Mouse (Mus musculus) kidney, postnatal 0 days (tissue): ENCODE measurements around the gene Usp11. TPM values are rescaled to one million over a fixed set of nuclear protein-coding genes. Genes with fewer than 3 reads are reported as not detected.
"Not testable (repeated sequence)": the region's sequence is repeated elsewhere in the genome, so short reads cannot be mapped to it uniquely, and the experiment has no call there.

Experiments used
- ATAC-seq: fragments of 200-750 bp; cut with Nextera tagmentation; replicated peaks from 2 replicates; pipeline ENCODE4 v1.8.0; 2017; ENCODE audit warnings: low read depth, moderate number of reproducible peaks, moderate TSS enrichment, moderate library complexity; ENCODE audit not compliant: low FRiP score
- DNase-seq: peaks from one replicate; pipeline ENCODE4 v3.0.0-alpha.2; 2016; ENCODE audit warnings: low spot score
- H3K27ac ChIP-seq: fragments of 300-500 bp; sonication (generic); 2 replicates; pipeline ENCODE4 v1.5.1; 2014; ENCODE audit warnings: mild to moderate bottlenecking
- H3K27me3 ChIP-seq: fragments of 300-500 bp; sonication (generic); 2 replicates; pipeline ENCODE4 v1.6.1; 2014; ENCODE audit warnings: low read length, mixed read lengths; ENCODE audit not compliant: insufficient read depth
- H3K36me3 ChIP-seq: fragments of 300-500 bp; sonication (generic); 2 replicates; pipeline ENCODE4 v1.6.1; 2014; ENCODE audit warnings: low read length, mixed read lengths; ENCODE audit not compliant: insufficient read depth
- H3K4me1 ChIP-seq: fragments of 300-500 bp; sonication (generic); replicated peaks from 2 replicates; pipeline ENCODE4 v1.6.1; 2014; ENCODE audit warnings: antibody characterized with exemption, low read length, mixed read lengths; ENCODE audit not compliant: insufficient read depth
- H3K4me2 ChIP-seq: fragments of 300-500 bp; sonication (generic); 2 replicates; pipeline ENCODE4 v1.6.1; 2014; ENCODE audit warnings: mild to moderate bottlenecking, low read length, moderate library complexity, mixed read lengths
- H3K4me3 ChIP-seq: fragments of 300-500 bp; sonication (generic); replicated peaks from 2 replicates; pipeline ENCODE4 v1.5.1; 2014; ENCODE audit warnings: low read depth, low read length
- H3K9ac ChIP-seq: fragments of 300-500 bp; sonication (generic); 2 replicates; pipeline ENCODE4 v1.6.1; 2014; ENCODE audit warnings: low read depth, low read length
- H3K9me3 ChIP-seq: fragments of 300-500 bp; sonication (generic); replicated peaks from 2 replicates; pipeline ENCODE4 v1.6.1; 2016; ENCODE audit warnings: low read length, inconsistent platforms, mixed read lengths
- CTCF ChIP-seq: IDR thresholded peaks from 2 replicates; pipeline ENCODE4 v1.5.1; 2016; ENCODE audit warnings: antibody characterized with exemption, low read depth, mild to moderate bottlenecking, moderate library complexity
- WGBS: fragments of 180-500 bp; shearing (Covaris S2); extraction: QIAGEN DNeasy Blood & Tissue Kit; methylation state at CpG from one replicate; pipeline ENCODE4 v1.1.7; 2014; 5-methylcytosine and 5-hydroxymethylcytosine counted together
- polyA plus RNA-seq: library from polyadenylated mRNA; unstranded; fragments of >200 nt; fragmentation: Nextera tagmentation; extraction: Ambion mirVana; gene quantifications from 2 replicates; pipeline ENCODE4 v1.2.1, GENCODE M21; 2015

Usp11 gene
- polyA plus RNA-seq, 1 experiment from 2014 or later, result 16.4 TPM

DNA sequence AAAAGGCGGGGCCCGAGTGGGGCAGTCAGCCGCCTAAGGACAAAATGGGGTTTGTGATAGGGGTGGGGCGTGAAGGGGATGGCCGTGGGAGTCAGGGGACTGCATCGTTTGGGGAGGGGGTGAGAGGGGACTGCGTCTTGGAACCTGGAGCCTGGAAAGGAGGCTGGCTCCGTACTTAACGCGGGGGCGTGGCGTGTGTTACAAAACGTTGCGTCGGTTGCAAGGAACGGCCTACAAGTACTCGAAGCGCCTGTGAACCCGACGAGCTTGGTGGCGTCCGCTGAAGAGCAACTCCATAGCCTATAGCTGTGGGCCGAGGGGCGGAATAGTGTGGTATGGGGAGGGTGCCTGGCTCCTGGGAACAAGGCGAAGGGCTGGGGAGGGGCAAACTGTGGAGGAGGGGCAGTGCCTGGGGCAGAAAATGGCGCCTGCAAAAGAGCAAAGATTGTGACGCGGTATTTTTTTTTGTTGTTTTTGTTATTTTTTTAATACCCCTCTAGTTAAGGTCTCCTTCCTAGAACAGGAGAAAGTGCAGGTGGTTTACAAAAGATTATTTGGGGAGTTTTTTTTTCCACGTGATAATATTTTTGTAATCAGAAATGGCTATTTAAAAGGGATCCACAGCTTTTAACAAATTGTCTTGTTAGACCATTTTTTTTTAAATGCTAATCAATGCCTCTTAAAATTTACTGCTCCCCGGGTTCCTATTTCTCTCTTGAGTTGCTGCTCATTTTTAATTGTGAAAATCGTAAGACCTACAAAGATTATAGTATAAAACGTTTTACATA is 783 bp downstream of the Usp11 start:
- peak overlapping the region; percentile 58 for H3K4me2 ChIP-seq
- DNase-seq (peak; percentile 91), ATAC-seq (peak; percentile 97)
- no peaks in the 10 kb centered on the region for H3K36me3 ChIP-seq
- peak overlapping the region; percentile 93 for H3K27ac ChIP-seq
- no peaks in the 10 kb centered on the region for H3K27me3 ChIP-seq
- H3K4me3 ChIP-seq, result peak overlapping the region; percentile 53
- no peaks in the 10 kb centered on the region for H3K4me1 ChIP-seq
- no peak for TF ChIP-seq CTCF
- H3K9me3 ChIP-seq, result no peaks in the 10 kb centered on the region
- WGBS, result 20% methylated on average over 32 of the region's 32 CpGs
- peak overlapping the region; percentile 72 for H3K9ac ChIP-seq

DNA sequence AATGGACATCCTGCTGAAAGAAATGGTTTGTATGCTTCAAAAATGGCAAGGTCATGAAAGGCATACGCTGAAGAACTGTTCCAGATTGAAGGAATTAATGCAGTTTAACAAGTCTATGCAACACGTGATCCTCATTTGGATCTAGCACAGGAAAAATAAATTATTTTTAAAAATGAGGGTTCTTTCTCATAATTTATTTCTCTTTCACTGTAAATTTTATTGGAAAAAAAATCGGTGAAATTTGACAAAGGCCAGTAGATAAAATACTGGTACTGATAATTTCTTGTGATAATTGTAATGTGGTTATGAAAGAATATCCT is 1.3 kb downstream of the Usp11 start:
- H3K27ac ChIP-seq, result no peak overlapping the region
- no peak for TF ChIP-seq CTCF
- ATAC-seq, result no peak
- no peaks in the 10 kb centered on the region for H3K4me1 ChIP-seq
- peak overlapping the region; percentile 58 for H3K4me2 ChIP-seq
- no peaks in the 10 kb centered on the region for H3K27me3 ChIP-seq
- 28% methylated on average over 3 of the region's 3 CpGs for WGBS
- H3K36me3 ChIP-seq, result no peaks in the 10 kb centered on the region
- H3K4me3 ChIP-seq, result peak overlapping the region; percentile 53
- DNase-seq, result no peak
- H3K9me3 ChIP-seq, result no peaks in the 10 kb centered on the region
- H3K9ac ChIP-seq, result no peak overlapping the region

GRCm38 (mm10) chrX:20728681-20729080 is 25.0 kb downstream of the Usp11 start:
- Histone ChIP-seq H3K4me3 (no peak overlapping the region), H3K9me3 (no peaks in the 10 kb centered on the region), H3K4me1 (no peaks in the 10 kb centered on the region), H3K36me3 (no peaks in the 10 kb centered on the region), H3K27ac (no peak overlapping the region), H3K9ac (no peak overlapping the region), H3K27me3 (no peaks in the 10 kb centered on the region), H3K4me2 (no peak overlapping the region)
- ATAC-seq (no peak), DNase-seq (no peak)
- 75% methylated on average over 5 of the region's 5 CpGs for WGBS
- TF ChIP-seq CTCF, result no peak

DNA sequence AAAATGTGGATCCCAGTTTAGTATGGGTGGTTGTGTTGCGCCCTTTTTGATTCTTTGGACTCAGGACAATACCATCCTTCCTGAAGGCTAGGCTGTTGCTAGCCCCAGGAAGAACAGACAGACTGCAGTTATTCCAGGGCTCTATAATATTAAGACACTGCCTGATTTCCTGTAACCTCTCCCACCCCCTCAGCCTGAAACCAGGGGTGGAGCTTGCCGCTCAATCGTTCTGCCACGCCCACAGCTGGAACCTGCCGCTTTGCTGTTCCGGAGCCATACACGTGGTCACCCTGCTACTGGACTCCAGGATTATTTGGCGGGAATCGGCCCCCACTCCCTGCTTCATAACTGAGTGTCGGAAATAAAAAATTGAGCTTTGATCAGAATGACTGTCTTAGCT is 26.3 kb downstream of the Usp11 start:
- not testable (repeated sequence) for H3K27me3 ChIP-seq, H3K4me3 ChIP-seq, H3K36me3 ChIP-seq, H3K27ac ChIP-seq, ATAC-seq, H3K4me1 ChIP-seq, H3K9me3 ChIP-seq, H3K9ac ChIP-seq, H3K4me2 ChIP-seq, DNase-seq
- 40% methylated on average over 10 of the region's 10 CpGs for WGBS

GRCm38 (mm10) chrX:20736479-20736878 is 32.8 kb downstream of the Usp11 start:
- no peaks in the 10 kb centered on the region for H3K4me1 ChIP-seq
- no peak overlapping the region for H3K4me2 ChIP-seq
- no peaks in the 10 kb centered on the region for H3K9me3 ChIP-seq
- DNase-seq, result no peak
- H3K36me3 ChIP-seq, result no peaks in the 10 kb centered on the region
- no peaks in the 10 kb centered on the region for H3K27me3 ChIP-seq
- no peak overlapping the region for H3K27ac ChIP-seq
- H3K9ac ChIP-seq, result no peak overlapping the region
- no peak for TF ChIP-seq CTCF
- H3K4me3 ChIP-seq, result no peak overlapping the region
- no peak for ATAC-seq
- 86% methylated on average over 4 of the region's 4 CpGs for WGBS

DNA sequence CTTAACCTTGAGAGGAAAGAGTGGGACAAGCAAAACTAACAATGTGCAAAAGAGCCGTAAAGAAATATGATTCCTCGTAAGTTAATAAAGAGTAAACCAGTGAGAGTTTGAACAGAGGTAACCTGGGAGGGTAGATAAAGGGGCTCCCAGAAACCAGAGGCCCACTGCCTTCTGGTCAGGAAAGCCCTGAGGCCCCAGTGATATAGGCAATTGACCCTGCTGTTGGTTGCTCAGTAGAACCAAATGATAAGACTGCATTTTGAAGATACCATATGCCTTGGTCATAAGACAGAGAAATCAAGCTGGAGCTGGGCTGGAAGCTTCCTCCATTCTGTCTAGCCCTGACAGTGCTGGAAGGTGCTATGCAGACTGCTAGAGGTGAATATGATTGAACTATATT is 45.1 kb downstream of the Usp11 start:
- H3K4me1 ChIP-seq, result no peaks in the 10 kb centered on the region
- no peaks in the 10 kb centered on the region for H3K27me3 ChIP-seq
- no peak for ATAC-seq
- H3K4me3 ChIP-seq, result no peak overlapping the region
- no peak overlapping the region for H3K4me2 ChIP-seq
- DNase-seq, result no peak
- H3K27ac ChIP-seq, result no peak overlapping the region
- no peaks in the 10 kb centered on the region for H3K9me3 ChIP-seq
- no peaks in the 10 kb centered on the region for H3K36me3 ChIP-seq
- 77% methylated on average over 2 of the region's 2 CpGs for WGBS
- no peak for TF ChIP-seq CTCF
- no peak overlapping the region for H3K9ac ChIP-seq

GRCm38 (mm10) chrX:20761201-20761600 is 57.5 kb downstream of the Usp11 start:
- WGBS, result 75% methylated on average over 4 of the region's 4 CpGs
- Histone ChIP-seq H3K9ac (no peak overlapping the region), H3K9me3 (no peaks in the 10 kb centered on the region), H3K36me3 (no peaks in the 10 kb centered on the region), H3K27me3 (no peaks in the 10 kb centered on the region), H3K27ac (no peak overlapping the region), H3K4me1 (no peaks in the 10 kb centered on the region), H3K4me2 (no peak overlapping the region), H3K4me3 (no peak overlapping the region)
- DNase-seq (no peak), ATAC-seq (no peak)
- TF ChIP-seq CTCF, result no peak

Other genes starting within 250 kb of the Usp11 start
- 14.7 and 16.8 TPM in 2 replicates for gene Rgn, start 154.1 kb upstream of the Usp11 start, polyA plus RNA-seq
- gene Rbm10, start 86.4 kb upstream of the Usp11 start, polyA plus RNA-seq, result 37.3 and 41.0 TPM in 2 replicates
- gene Ndufb11, start 86.3 kb upstream of the Usp11 start, polyA plus RNA-seq, result 451 and 489 TPM in 2 replicates
- 119 and 131 TPM in 2 replicates for gene Uba1, start 45.6 kb upstream of the Usp11 start, polyA plus RNA-seq
- gene Cdk16, start 16.0 kb upstream of the Usp11 start, polyA plus RNA-seq, result 78.9 and 81.6 TPM in 2 replicates
- gene Araf, start 93.9 kb downstream of the Usp11 start, polyA plus RNA-seq, result 86.6 and 88.3 TPM in 2 replicates
- gene Timp1, start 166.3 kb downstream of the Usp11 start, polyA plus RNA-seq, result 17.2 TPM in 2 replicates
- 0.11 and 0.16 TPM in 2 replicates for gene Syn1, start 217.1 kb downstream of the Usp11 start, polyA plus RNA-seq
- 5.0 and 5.4 TPM in 2 replicates for gene Cfp, start 227.6 kb downstream of the Usp11 start, polyA plus RNA-seq
- 10.1 TPM in 2 replicates for gene Elk1, start 246.7 kb downstream of the Usp11 start, polyA plus RNA-seq